Mouse (Mus musculus) heart, adult 2 months (tissue): Measurements from ENCODE around the gene Rplp0.

ENCODE experiments used
- CTCF ChIP-seq: fragments of 200-600 bp; IDR thresholded peaks from 2 replicates; pipeline ENCODE4 v1.8.1; 2022; ENCODE audit warnings: antibody characterized with exemption, mild to moderate bottlenecking, moderate library complexity
- POLR2A ChIP-seq: fragments of 200-500 bp; IDR thresholded peaks from 2 replicates; pipeline ENCODE4 v1.6.1; 2011; ENCODE audit warnings: mild to moderate bottlenecking, low read depth, low read length, control low read depth; ENCODE audit not compliant: insufficient read depth

GRCm38 (mm10) chr5:115531671-115532270 is 27.5 kb upstream of the Rplp0 start:
- TF ChIP-seq CTCF: no peak
- TF ChIP-seq POLR2A: 0 out of 2 replicates have a peak, but pooled peaks have one; percentile 5
